Mouse (Mus musculus) G1E (cell line): Measurements from ENCODE around the gene Tmem203.

Source experiments
- CTCF ChIP-seq: IDR thresholded peaks from 2 replicates; pipeline ENCODE4 v1.5.1; 2012; ENCODE audit warnings: low read depth, low read length, inconsistent platforms, mixed read lengths
- GATA1 ChIP-seq: IDR thresholded peaks from 2 replicates; pipeline ENCODE4 v1.6.1; 2012; ENCODE audit warnings: borderline replicate concordance, low read length, inconsistent platforms, mixed read lengths
- GATA2 ChIP-seq: IDR thresholded peaks from 2 replicates; pipeline ENCODE4 v1.6.1; 2012; ENCODE audit warnings: low read depth, low read length, inconsistent platforms, borderline replicate concordance
- POLR2AphosphoS5 ChIP-seq: IDR thresholded peaks from 2 replicates; pipeline ENCODE4 v1.6.1; 2012; ENCODE audit warnings: low read depth, low read length, inconsistent platforms; ENCODE audit not compliant: insufficient replicate concordance
- TAL1 ChIP-seq: conservative IDR thresholded peaks from 2 replicates; pipeline ENCODE4 v1.6.1; 2012; ENCODE audit warnings: low read depth, low read length, inconsistent platforms, mixed read lengths

- no peak for TF ChIP-seq CTCF
- no peak for TF ChIP-seq GATA1
- TF ChIP-seq TAL1 = no peak
- TF ChIP-seq POLR2AphosphoS5 = no peak
- TF ChIP-seq GATA2 = no peak
Observed at GRCm38 (mm10) chr2:25289651-25290050, 34.4 kb downstream of the Tmem203 start, which contains the start of gene Lrrc26.
